Mouse (Mus musculus) cerebellum, adult 2 months (tissue): ENCODE data around the gene Dock4.

Experiments
- CTCF ChIP-seq: fragments of 200-500 bp; IDR thresholded peaks from 2 replicates; pipeline ENCODE4 v1.5.1; 2011; ENCODE audit warnings: low read depth, mild to moderate bottlenecking, control low read depth, low read length, moderate library complexity, borderline replicate concordance; ENCODE audit not compliant: insufficient read depth
- POLR2A ChIP-seq: fragments of 200-500 bp; IDR thresholded peaks from 2 replicates; pipeline ENCODE4 v1.6.1; 2011; ENCODE audit warnings: low read length, control low read depth, borderline replicate concordance; ENCODE audit not compliant: insufficient read depth

GRCm38 (mm10) chr12:40813474-40813873 is 367.7 kb downstream of the Dock4 start:
- no peak for TF ChIP-seq CTCF
- no peak for TF ChIP-seq POLR2A
